Mouse (Mus musculus) layer of hippocampus, adult 9-10 months (tissue): ENCODE results near the gene Bet1l.
A peak's percentile ranks its signal among the peaks of the same experiment; 100 is the strongest.

ENCODE experiments used
- DNase-seq: peaks from one replicate; pipeline ENCODE4 v3.0.0; 2022; ENCODE audit warnings: low spot score

Bet1l gene

GRCm38 (mm10) chr7:140831447-140831846 is 25.9 kb downstream of the Bet1l start:
- no peak for DNase-seq

- peak; percentile 40 for DNase-seq
Observed at GRCm38 (mm10) chr7:140828171-140828881, 29.1 kb downstream of the Bet1l start.

- DNase-seq, result no peak
Observed at GRCm38 (mm10) chr7:140822731-140823130, 34.6 kb downstream of the Bet1l start.

GRCm38 (mm10) chr7:140821653-140822329 is 35.6 kb downstream of the Bet1l start, which contains the start of gene Zfp941:
Zfp941 (minus strand) TSS chr7:140822178.
- DNase-seq, result no peak

- DNase-seq, result no peak
Observed at GRCm38 (mm10) chr7:140821305-140821652, 36.1 kb downstream of the Bet1l start.

GRCm38 (mm10) chr7:140820173-140820572 is 37.2 kb downstream of the Bet1l start:
- no peak for DNase-seq

GRCm38 (mm10) chr7:140812850-140813249 is 44.5 kb downstream of the Bet1l start:
- no peak for DNase-seq

GRCm38 (mm10) chr7:140811714-140812113 is 45.7 kb downstream of the Bet1l start:
- DNase-seq, result no peak

- no peak for DNase-seq
Observed at GRCm38 (mm10) chr7:140810496-140810895, 46.9 kb downstream of the Bet1l start.

GRCm38 (mm10) chr7:140805704-140806103 is 51.7 kb downstream of the Bet1l start:
- DNase-seq, result peak; percentile 69
